Mouse (Mus musculus): ENCODE data around the gene Dld. TPM values are rescaled to one million over a fixed set of nuclear protein-coding genes. Genes with fewer than 3 reads are reported as not detected.

Gene Dld
- polyA plus RNA-seq, 1 experiment = 60.9 TPM

- no peak overlapping the region for H3ac ChIP-seq (ENCODE audit: control insufficient read depth, insufficient read length)
- no peak overlapping the region for H3K4me2 ChIP-seq (ENCODE audit: low read depth)
- H3K4me3 ChIP-seq = no peak overlapping the region
- no peaks in the 10 kb centered on the region for H3K27me3 ChIP-seq (ENCODE audit: control insufficient read depth, insufficient read depth, insufficient read length)
- H3K79me2 ChIP-seq (ENCODE audit: control insufficient read depth, insufficient read depth) = no peaks in the 10 kb centered on the region
- H3K36me3 ChIP-seq (ENCODE audit: control insufficient read depth, insufficient read depth) = peaks cover 56% of the 10 kb centered on the region
- TF ChIP-seq MAX (IDR thresholded peaks at IDR 0.05; ENCODE audit: low read depth) (no peak), TCF3 (IDR thresholded peaks at IDR 0.05; ENCODE audit: insufficient read length, low read depth) (no peak), CEBPB (IDR thresholded peaks at IDR 0.05; ENCODE audit: insufficient read depth, poor library complexity, severe bottlenecking) (no peak), SRF (IDR thresholded peaks at IDR 0.05; ENCODE audit: control insufficient read depth, insufficient read length, low read depth) (no peak), USF1 (IDR thresholded peaks at IDR 0.05; ENCODE audit: low read depth) (no peak), TCF12 (IDR thresholded peaks at IDR 0.05; ENCODE audit: insufficient read depth, poor library complexity, severe bottlenecking) (no peak), MYOG (IDR thresholded peaks at IDR 0.05; ENCODE audit: control insufficient read depth in 1 of 3, insufficient read depth in 1 of 3, insufficient read length in 2 of 3, low read depth in 2 of 3) (no peak), REST (IDR thresholded peaks at IDR 0.05; ENCODE audit: insufficient read depth, insufficient read length) (no peak), POLR2A (IDR thresholded peaks at IDR 0.05; ENCODE audit: insufficient read length, low read depth) (no peak), POLR2AphosphoS2 (IDR thresholded peaks at IDR 0.05; ENCODE audit: insufficient read length, low read depth) (no peak), MYOD1 (IDR thresholded peaks at IDR 0.05; ENCODE audit: control insufficient read depth in 1 of 3, insufficient read length in 2 of 3, low read depth in 2 of 3) (no peak), E2F4 (IDR thresholded peaks at IDR 0.05; ENCODE audit: insufficient read depth) (no peak)
Observed at GRCm38 (mm10) chr12:31310687-31311086, 40.6 kb downstream of the Dld start.

DNA sequence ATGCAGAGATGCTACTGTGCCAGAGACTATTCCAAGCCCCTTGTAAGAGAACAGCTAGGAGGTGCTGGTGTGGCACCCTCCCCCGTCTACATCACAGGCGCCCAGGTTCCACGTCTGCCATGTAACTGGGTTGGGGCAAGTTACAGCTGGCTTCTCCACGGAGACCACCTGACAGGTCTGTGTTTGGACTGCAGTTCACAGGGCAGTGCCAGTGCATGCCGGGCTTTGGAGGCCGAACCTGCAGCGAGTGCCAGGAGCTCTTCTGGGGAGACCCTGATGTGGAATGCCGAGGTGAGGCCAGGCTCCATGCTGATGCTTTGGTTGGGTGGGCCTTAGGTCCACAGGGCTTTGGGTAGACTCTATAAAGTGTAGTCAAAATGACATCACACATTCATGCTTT lies 43.5 kb downstream of the Dld start:
- peaks cover 48% of the 10 kb centered on the region for H3K36me3 ChIP-seq (ENCODE audit: control insufficient read depth, insufficient read depth)
- no peaks in the 10 kb centered on the region for H3K27me3 ChIP-seq (ENCODE audit: control insufficient read depth, insufficient read depth, insufficient read length)
- no peaks in the 10 kb centered on the region for H3K79me2 ChIP-seq (ENCODE audit: control insufficient read depth, insufficient read depth)
- TF ChIP-seq MYOG (IDR thresholded peaks at IDR 0.05; ENCODE audit: control insufficient read depth in 1 of 3, insufficient read depth in 1 of 3, insufficient read length in 2 of 3, low read depth in 2 of 3) = no peak
- TF ChIP-seq USF1 (IDR thresholded peaks at IDR 0.05; ENCODE audit: low read depth) = no peak
- TF ChIP-seq MAX (IDR thresholded peaks at IDR 0.05; ENCODE audit: low read depth) = no peak
- no peak for TF ChIP-seq POLR2A (IDR thresholded peaks at IDR 0.05; ENCODE audit: insufficient read length, low read depth)
- TF ChIP-seq CEBPB (IDR thresholded peaks at IDR 0.05; ENCODE audit: insufficient read depth, poor library complexity, severe bottlenecking) = no peak
- TF ChIP-seq MYOD1 (IDR thresholded peaks at IDR 0.05; ENCODE audit: control insufficient read depth in 1 of 3, insufficient read length in 2 of 3, low read depth in 2 of 3) = no peak
- TF ChIP-seq TCF12 (IDR thresholded peaks at IDR 0.05; ENCODE audit: insufficient read depth, poor library complexity, severe bottlenecking) = no peak
- no peak overlapping the region for H3ac ChIP-seq (ENCODE audit: control insufficient read depth, insufficient read length)
- no peak overlapping the region for H3K4me3 ChIP-seq
- no peak overlapping the region for H3K4me2 ChIP-seq (ENCODE audit: low read depth)

- no peaks in the 10 kb centered on the region for H3K27me3 ChIP-seq (ENCODE audit: control insufficient read depth, insufficient read depth, insufficient read length)
- TF ChIP-seq POLR2A (IDR thresholded peaks at IDR 0.05; ENCODE audit: insufficient read length, low read depth) (no peak), REST (IDR thresholded peaks at IDR 0.05; ENCODE audit: insufficient read depth, insufficient read length) (no peak), MYOG (IDR thresholded peaks at IDR 0.05; ENCODE audit: control insufficient read depth in 1 of 3, insufficient read depth in 1 of 3, insufficient read length in 2 of 3, low read depth in 2 of 3) (no peak), MYOD1 (IDR thresholded peaks at IDR 0.05; ENCODE audit: control insufficient read depth in 1 of 3, insufficient read length in 2 of 3, low read depth in 2 of 3) (no peak), TCF3 (IDR thresholded peaks at IDR 0.05; ENCODE audit: insufficient read length, low read depth) (no peak), USF1 (IDR thresholded peaks at IDR 0.05; ENCODE audit: low read depth) (no peak), CEBPB (IDR thresholded peaks at IDR 0.05; ENCODE audit: insufficient read depth, poor library complexity, severe bottlenecking) (no peak), MAX (IDR thresholded peaks at IDR 0.05; ENCODE audit: low read depth) (no peak), SRF (IDR thresholded peaks at IDR 0.05; ENCODE audit: control insufficient read depth, insufficient read length, low read depth) (no peak), E2F4 (IDR thresholded peaks at IDR 0.05; ENCODE audit: insufficient read depth) (no peak)
- peaks cover 45% of the 10 kb centered on the region for H3K36me3 ChIP-seq (ENCODE audit: control insufficient read depth, insufficient read depth)
- H3ac ChIP-seq (ENCODE audit: control insufficient read depth, insufficient read length) = no peak overlapping the region
- H3K4me2 ChIP-seq (ENCODE audit: low read depth) = no peak overlapping the region
- H3K79me2 ChIP-seq (ENCODE audit: control insufficient read depth, insufficient read depth) = no peaks in the 10 kb centered on the region
- no peak overlapping the region for H3K4me3 ChIP-seq
Observed at GRCm38 (mm10) chr12:31307011-31307410, 44.2 kb downstream of the Dld start.

- Histone ChIP-seq H3ac (ENCODE audit: control insufficient read depth, insufficient read length) (no peak overlapping the region), H3K4me3 (no peak overlapping the region), H3K4me2 (ENCODE audit: low read depth) (no peak overlapping the region), H3K27me3 (ENCODE audit: control insufficient read depth, insufficient read depth, insufficient read length) (no peaks in the 10 kb centered on the region), H3K36me3 (ENCODE audit: control insufficient read depth, insufficient read depth) (peaks cover 45% of the 10 kb centered on the region), H3K79me2 (ENCODE audit: control insufficient read depth, insufficient read depth) (no peaks in the 10 kb centered on the region)
- no peak for TF ChIP-seq SRF (IDR thresholded peaks at IDR 0.05; ENCODE audit: control insufficient read depth, insufficient read length, low read depth)
- no peak for TF ChIP-seq POLR2AphosphoS2 (IDR thresholded peaks at IDR 0.05; ENCODE audit: insufficient read length, low read depth)
- no peak for TF ChIP-seq REST (IDR thresholded peaks at IDR 0.05; ENCODE audit: insufficient read depth, insufficient read length)
- no peak for TF ChIP-seq TCF3 (IDR thresholded peaks at IDR 0.05; ENCODE audit: insufficient read length, low read depth)
- TF ChIP-seq CEBPB (IDR thresholded peaks at IDR 0.05; ENCODE audit: insufficient read depth, poor library complexity, severe bottlenecking) = no peak
- TF ChIP-seq MYOG (IDR thresholded peaks at IDR 0.05; ENCODE audit: control insufficient read depth in 1 of 3, insufficient read depth in 1 of 3, insufficient read length in 2 of 3, low read depth in 2 of 3) = no peak
- no peak for TF ChIP-seq E2F4 (IDR thresholded peaks at IDR 0.05; ENCODE audit: insufficient read depth)
- no peak for TF ChIP-seq MAX (IDR thresholded peaks at IDR 0.05; ENCODE audit: low read depth)
- no peak for TF ChIP-seq TCF12 (IDR thresholded peaks at IDR 0.05; ENCODE audit: insufficient read depth, poor library complexity, severe bottlenecking)
- TF ChIP-seq POLR2A (IDR thresholded peaks at IDR 0.05; ENCODE audit: insufficient read length, low read depth) = no peak
- TF ChIP-seq USF1 (IDR thresholded peaks at IDR 0.05; ENCODE audit: low read depth) = no peak
- TF ChIP-seq MYOD1 (IDR thresholded peaks at IDR 0.05; ENCODE audit: control insufficient read depth in 1 of 3, insufficient read length in 2 of 3, low read depth in 2 of 3) = no peak
Observed at GRCm38 (mm10) chr12:31306075-31306675, 45.1 kb downstream of the Dld start.

All from myocyte (in vitro differentiated cells).